Mouse (Mus musculus) olfactory bulb, adult 2 months (tissue): ENCODE data around the gene Celf2. TPM values are rescaled to one million over a fixed set of nuclear protein-coding genes. Genes with fewer than 3 reads are reported as not detected.

Experiments
- H3K27ac ChIP-seq: fragments of 200-500 bp; 2 replicates; pipeline ENCODE4 v1.5.1; 2012; ENCODE audit warnings: low read depth, low read length; ENCODE audit not compliant: insufficient read depth
- H3K4me1 ChIP-seq: fragments of 200-500 bp; 2 replicates; pipeline ENCODE4 v1.6.1; 2012; ENCODE audit warnings: low read length; ENCODE audit not compliant: control insufficient read depth, insufficient read depth
- H3K4me3 ChIP-seq: fragments of 200-500 bp; 2 replicates; pipeline ENCODE4 v1.5.1; 2012; ENCODE audit warnings: mild to moderate bottlenecking, low read depth, low read length, moderate library complexity; ENCODE audit not compliant: insufficient read depth
- CTCF ChIP-seq: fragments of 200-500 bp; IDR thresholded peaks from 2 replicates; pipeline ENCODE4 v1.5.1; 2012; ENCODE audit warnings: low read depth, mild to moderate bottlenecking, low read length, moderate library complexity; ENCODE audit not compliant: insufficient read depth
- POLR2A ChIP-seq: fragments of 200-500 bp; IDR thresholded peaks from 2 replicates; pipeline ENCODE4 v1.6.1; 2012; ENCODE audit warnings: mild to moderate bottlenecking, low read depth, low read length, moderate library complexity; ENCODE audit not compliant: insufficient read depth
- WGBS: fragments of 180-500 bp; shearing (Covaris S2); methylation state at CpG from one replicate; pipeline ENCODE4 v1.1.7; 2018; 5-methylcytosine and 5-hydroxymethylcytosine counted together
- polyA plus RNA-seq: library from polyadenylated mRNA; stranded (reverse); fragments of >200 nt; gene quantifications from 2 replicates; pipeline ENCODE4 v1.2.4, GENCODE M21; 2012; ENCODE audit warnings: low replicate concordance; ENCODE audit not compliant: missing spikeins, insufficient read depth, insufficient read length

The Celf2 gene
- polyA plus RNA-seq, 1 experiment, result 447 TPM

GRCm38 (mm10) chr2:6498101-6498500 is 1011.3 kb downstream of the Celf2 start:
- no peak for TF ChIP-seq CTCF
- no peak for TF ChIP-seq POLR2A
- Histone ChIP-seq H3K27ac (peak overlapping the region; percentile 13; the same call in 1 of the 2 replicates), H3K4me1 (peaks cover 9% of the 10 kb centered on the region), H3K4me3 (no peak overlapping the region)
- WGBS, result 42% methylated on average over 12 of the region's 12 CpGs

GRCm38 (mm10) chr2:6497636-6498035 is 1011.7 kb downstream of the Celf2 start:
- peak overlapping the region; percentile 13; the same call in 1 of the 2 replicates for H3K27ac ChIP-seq
- WGBS, result 44% methylated on average over 5 of the region's 5 CpGs
- peaks cover 9% of the 10 kb centered on the region for H3K4me1 ChIP-seq
- TF ChIP-seq CTCF (no peak), POLR2A (no peak)
- no peak overlapping the region for H3K4me3 ChIP-seq

- WGBS, result 88% methylated on average over 5 of the region's 5 CpGs
- Histone ChIP-seq H3K4me1 (peaks cover 7% of the 10 kb centered on the region), H3K27ac (no peak overlapping the region), H3K4me3 (no peak overlapping the region)
- TF ChIP-seq CTCF (no peak), POLR2A (no peak)
These were observed 1015.5 kb downstream of the Celf2 start for GRCm38 (mm10) chr2:6493886-6494285.

- TF ChIP-seq POLR2A (no peak), CTCF (no peak)
- WGBS, result 88% methylated on average over 4 of the region's 4 CpGs
- no peaks in the 10 kb centered on the region for H3K4me1 ChIP-seq
- H3K27ac ChIP-seq, result no peak overlapping the region
- H3K4me3 ChIP-seq, result no peak overlapping the region
These were observed 1018.5 kb downstream of the Celf2 start for GRCm38 (mm10) chr2:6490870-6491269.

GRCm38 (mm10) chr2:6490076-6490475 is 1019.3 kb downstream of the Celf2 start:
- TF ChIP-seq POLR2A (no peak), CTCF (no peak)
- Histone ChIP-seq H3K4me3 (no peak overlapping the region), H3K27ac (no peak overlapping the region), H3K4me1 (no peaks in the 10 kb centered on the region)
- WGBS, result 93% methylated on average over 6 of the region's 6 CpGs
